Mouse (Mus musculus) hindbrain, embryonic 15.5 days (tissue): ENCODE results near the gene Nhsl2. TPM values are rescaled to one million over a fixed set of nuclear protein-coding genes. Genes with fewer than 3 reads are reported as not detected.

Experiments used
- ATAC-seq: fragments of 200-750 bp; cut with Nextera tagmentation; 2 replicates; pipeline ENCODE4 v1.8.0; 2017; ENCODE audit warnings: low read depth, moderate number of reproducible peaks, moderate TSS enrichment; ENCODE audit not compliant: low FRiP score
- H3K27ac ChIP-seq: fragments of 300-500 bp; sonication (generic); replicated peaks from 2 replicates; pipeline ENCODE4 v1.5.1; 2015; ENCODE audit warnings: mild to moderate bottlenecking, inconsistent platforms
- H3K27me3 ChIP-seq: fragments of 300-500 bp; sonication (generic); 2 replicates; pipeline ENCODE4 v1.6.1; 2015; ENCODE audit warnings: control low read depth, inconsistent platforms
- H3K36me3 ChIP-seq: fragments of 300-500 bp; sonication (generic); 2 replicates; pipeline ENCODE4 v1.6.1; 2015; ENCODE audit warnings: control low read depth, inconsistent platforms
- H3K4me1 ChIP-seq: fragments of 300-500 bp; sonication (generic); replicated peaks from 2 replicates; pipeline ENCODE4 v1.6.1; 2015; ENCODE audit warnings: control low read depth, inconsistent platforms
- H3K4me2 ChIP-seq: fragments of 300-500 bp; sonication (generic); 2 replicates; pipeline ENCODE4 v1.6.1; 2015; ENCODE audit warnings: moderate library complexity, mild to moderate bottlenecking, inconsistent platforms
- H3K4me3 ChIP-seq: fragments of 300-500 bp; sonication (generic); 2 replicates; pipeline ENCODE4 v1.5.1; 2015; ENCODE audit warnings: mild to moderate bottlenecking, inconsistent platforms
- H3K9ac ChIP-seq: fragments of 300-500 bp; sonication (generic); 2 replicates; pipeline ENCODE4 v1.6.1; 2015; ENCODE audit warnings: inconsistent platforms
- H3K9me3 ChIP-seq: fragments of 300-500 bp; sonication (generic); 2 replicates; pipeline ENCODE4 v1.6.1; 2016; ENCODE audit warnings: control low read depth, inconsistent platforms
- WGBS: fragments of 180-500 bp; shearing (Covaris S2); methylation state at CpG from one replicate; pipeline ENCODE4 v1.1.7; 2015; 5-methylcytosine and 5-hydroxymethylcytosine counted together
- polyA plus RNA-seq: library from polyadenylated mRNA; unstranded; fragments of >200 nt; fragmentation: Nextera tagmentation; extraction: Ambion mirVana; gene quantifications from 2 replicates; pipeline ENCODE4 v1.2.1, GENCODE M21; 2015

Nhsl2 gene
- polyA plus RNA-seq, 1 experiment from 2014 or later, result 6.4 TPM

- no peak overlapping the region for H3K9ac ChIP-seq
- peak; percentile 74; the same call in 1 of the 2 replicates for ATAC-seq
- H3K27me3 ChIP-seq, result no peaks in the 10 kb centered on the region; the same call in 1 of the 2 replicates
- 0 out of 2 replicates have a peak, but pooled peaks cover 4% of the 10 kb centered on the region for H3K4me1 ChIP-seq
- 69% methylated on average over 5 of the region's 5 CpGs for WGBS
- H3K36me3 ChIP-seq, result no peaks in the 10 kb centered on the region
- no peak overlapping the region for H3K4me3 ChIP-seq
- H3K27ac ChIP-seq, result no peak overlapping the region
- no peak overlapping the region for H3K4me2 ChIP-seq
- no peaks in the 10 kb centered on the region for H3K9me3 ChIP-seq
Measured at GRCm38 (mm10) chrX:102060243-102060642, 211.1 kb downstream of the Nhsl2 start.

- H3K4me3 ChIP-seq, result no peak overlapping the region
- WGBS, result 36% methylated on average over 2 of the region's 2 CpGs
- H3K27me3 ChIP-seq, result no peaks in the 10 kb centered on the region; the same call in 1 of the 2 replicates
Measured at GRCm38 (mm10) chrX:102060891-102061290, 211.7 kb downstream of the Nhsl2 start.

DNA sequence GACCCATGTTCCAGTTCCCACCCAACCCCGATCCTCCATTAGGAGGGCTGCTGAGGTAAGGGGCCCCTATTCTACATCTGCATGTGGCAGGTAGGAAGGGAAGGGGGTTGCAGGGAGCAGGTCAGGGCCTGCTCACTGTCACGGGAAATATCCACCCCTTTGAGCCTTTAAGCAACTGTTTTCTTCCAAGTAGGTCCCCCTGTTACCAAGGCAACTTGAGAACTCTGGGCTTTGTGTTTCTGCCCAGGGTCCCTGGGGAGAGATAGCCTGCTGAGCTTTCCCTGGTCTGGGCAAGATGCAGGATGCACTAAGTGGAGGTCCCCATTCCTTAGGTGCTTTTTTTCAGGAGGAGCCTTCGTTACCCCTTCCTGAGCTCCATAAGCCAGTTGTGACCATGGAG lies 214.9 kb downstream of the Nhsl2 start:
- 55% methylated on average over 3 of the region's 3 CpGs for whole genome bisulfite sequencing
- Histone ChIP-seq H3K9me3 (no peaks in the 10 kb centered on the region), H3K27me3 (no peaks in the 10 kb centered on the region; the same call in 1 of the 2 replicates), H3K27ac (no peak overlapping the region), H3K4me2 (no peak overlapping the region), H3K4me1 (peaks cover 19% of the 10 kb centered on the region), H3K9ac (no peak overlapping the region), H3K4me3 (no peak overlapping the region), H3K36me3 (no peaks in the 10 kb centered on the region)
- ATAC-seq, result no peak

More at GRCm38 (mm10) chrX:102060891-102061290, 211.7 kb downstream of the Nhsl2 start:
- Histone ChIP-seq H3K9ac (no peak overlapping the region), H3K4me2 (no peak overlapping the region), H3K27ac (no peak overlapping the region), H3K9me3 (no peaks in the 10 kb centered on the region), H3K36me3 (no peaks in the 10 kb centered on the region), H3K4me1 (peaks cover 10% of the 10 kb centered on the region)
- ATAC-seq, result no peak

- Histone ChIP-seq H3K9me3 (no peaks in the 10 kb centered on the region), H3K4me1 (peaks cover 19% of the 10 kb centered on the region), H3K4me3 (no peak overlapping the region), H3K27ac (no peak overlapping the region), H3K4me2 (no peak overlapping the region), H3K27me3 (no peaks in the 10 kb centered on the region; the same call in 1 of the 2 replicates), H3K9ac (no peak overlapping the region), H3K36me3 (no peaks in the 10 kb centered on the region)
- ATAC-seq, result no peak
- 49% methylated on average over 4 of the region's 4 CpGs for WGBS
Measured at GRCm38 (mm10) chrX:102065213-102065775, 216.1 kb downstream of the Nhsl2 start.

DNA sequence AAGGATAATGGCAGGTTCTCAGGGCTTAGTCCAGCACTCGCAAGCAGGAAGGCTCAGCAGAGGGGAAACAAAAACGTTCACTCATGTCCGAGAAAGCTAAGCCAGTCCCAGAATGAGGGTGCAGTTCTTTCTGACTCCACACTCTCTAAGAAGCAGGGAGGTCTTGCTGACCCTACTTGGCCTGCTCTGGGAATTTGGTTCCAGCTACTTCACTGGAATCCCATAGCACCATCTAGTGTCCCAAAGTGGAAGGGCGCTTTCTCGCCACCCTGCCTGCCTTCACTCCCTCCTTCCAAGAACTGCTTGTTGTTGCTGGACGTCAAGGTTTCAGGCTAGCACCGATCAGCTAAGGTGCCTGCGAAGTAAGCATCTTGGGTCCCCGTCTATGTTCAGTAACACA lies 216.9 kb downstream of the Nhsl2 start:
- no peak for ATAC-seq
- no peak overlapping the region for H3K4me3 ChIP-seq
- 18% methylated on average over 9 of the region's 9 CpGs for WGBS
- no peaks in the 10 kb centered on the region for H3K9me3 ChIP-seq
- peaks cover 19% of the 10 kb centered on the region for H3K4me1 ChIP-seq
- H3K27me3 ChIP-seq, result no peaks in the 10 kb centered on the region; the same call in 1 of the 2 replicates
- no peaks in the 10 kb centered on the region for H3K36me3 ChIP-seq
- no peak overlapping the region for H3K4me2 ChIP-seq
- no peak overlapping the region for H3K9ac ChIP-seq
- H3K27ac ChIP-seq, result no peak overlapping the region

DNA sequence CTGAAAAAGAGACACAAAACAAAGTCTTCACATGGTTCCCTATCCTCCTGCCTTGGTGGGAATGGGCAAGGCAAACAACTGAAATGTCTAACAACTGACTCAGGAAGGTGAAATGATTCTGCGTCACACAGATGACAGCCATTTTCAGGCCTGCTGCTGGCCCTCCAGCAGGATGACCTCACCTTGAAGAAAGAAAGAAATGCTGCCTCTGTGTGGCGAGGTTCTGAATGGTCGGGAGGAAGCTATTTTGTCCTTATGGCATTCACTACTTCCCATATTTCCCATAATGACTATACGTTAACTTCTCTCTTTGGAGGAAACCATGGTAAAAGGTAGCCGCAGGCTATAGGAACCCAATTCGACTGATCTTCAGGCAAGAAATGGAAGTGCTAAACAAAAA lies 217.9 kb downstream of the Nhsl2 start:
- Histone ChIP-seq H3K4me1 (peaks cover 22% of the 10 kb centered on the region), H3K9me3 (no peaks in the 10 kb centered on the region), H3K9ac (no peak overlapping the region), H3K27me3 (no peaks in the 10 kb centered on the region; the same call in 1 of the 2 replicates), H3K4me2 (no peak overlapping the region), H3K4me3 (no peak overlapping the region), H3K36me3 (no peaks in the 10 kb centered on the region), H3K27ac (no peak overlapping the region)
- WGBS, result 78% methylated on average over 6 of the region's 6 CpGs
- no peak for ATAC-seq

- WGBS, result 91% methylated on average over 23 of the region's 24 CpGs
Measured at GRCm38 (mm10) chrX:102068811-102069540, 219.8 kb downstream of the Nhsl2 start.

GRCm38 (mm10) chrX:102070591-102071471 lies 221.6 kb downstream of the Nhsl2 start, which contains the start of gene Rtl5:
TSS of gene Rtl5 (minus strand) at chrX:102071304.
- Histone ChIP-seq H3K27me3 (peaks cover 3% of the 10 kb centered on the region; the same call in 1 of the 2 replicates), H3K36me3 (no peaks in the 10 kb centered on the region), H3K4me2 (peak within 1 kb of the TSS; percentile 65), H3K4me1 (peaks cover 14% of the 10 kb centered on the region), H3K9me3 (no peaks in the 10 kb centered on the region), H3K27ac (peak within 1 kb of the TSS; percentile 82), H3K4me3 (peak within 1 kb of the TSS; percentile 58), H3K9ac (peak within 1 kb of the TSS; percentile 67)
- peak; percentile 95 for ATAC-seq
- WGBS, result 18% methylated on average over 60 of the region's 61 CpGs

More at GRCm38 (mm10) chrX:102068811-102069540, 219.8 kb downstream of the Nhsl2 start:
- Histone ChIP-seq H3K27me3 (peaks cover 3% of the 10 kb centered on the region; the same call in 1 of the 2 replicates), H3K4me1 (peaks cover 22% of the 10 kb centered on the region), H3K27ac (no peak overlapping the region), H3K9me3 (no peaks in the 10 kb centered on the region), H3K36me3 (no peaks in the 10 kb centered on the region), H3K4me2 (peak overlapping the region; percentile 65; the same call in 1 of the 2 replicates), H3K9ac (no peak overlapping the region), H3K4me3 (no peak overlapping the region)
- ATAC-seq, result no peak

- 27% methylated on average over 2 of the region's 2 CpGs for WGBS
Measured at GRCm38 (mm10) chrX:102071517-102071916, 222.3 kb downstream of the Nhsl2 start.

DNA sequence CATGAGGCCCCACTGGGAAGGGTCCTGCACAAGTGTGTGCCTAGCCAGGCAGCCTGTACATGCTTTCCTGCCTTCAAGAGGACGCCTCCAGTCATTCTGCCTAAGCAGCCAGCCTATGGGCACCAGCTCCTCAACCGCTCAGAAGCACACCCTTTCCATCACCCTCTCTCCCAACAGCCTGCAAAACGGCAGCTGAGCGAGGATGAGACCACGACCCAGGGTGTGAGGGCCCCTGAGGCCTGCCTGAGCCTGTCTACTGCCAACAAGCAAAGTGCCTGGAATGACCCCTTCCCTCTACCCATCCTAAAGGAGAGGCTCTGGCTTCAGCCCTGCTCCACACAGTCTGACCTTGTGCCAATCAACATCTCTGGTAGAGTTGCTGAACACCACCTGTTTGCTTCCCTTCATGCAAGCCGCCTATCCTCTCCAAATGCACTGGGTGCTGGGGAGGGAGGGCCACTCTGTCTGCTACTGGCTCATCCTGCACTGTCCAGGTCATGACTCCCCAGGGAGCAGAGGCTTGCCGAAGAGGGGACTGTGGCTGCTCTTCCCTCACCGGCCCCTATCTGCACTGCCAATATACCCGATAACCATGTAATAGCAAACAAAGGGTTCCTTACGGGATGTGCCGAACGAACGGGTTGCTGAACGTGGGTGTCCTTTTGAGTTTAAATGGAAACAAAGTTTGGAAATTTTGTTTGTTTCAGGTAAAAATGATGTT lies 224.6 kb downstream of the Nhsl2 start:
- Histone ChIP-seq H3K27ac (no peak overlapping the region), H3K9me3 (no peaks in the 10 kb centered on the region), H3K4me1 (0 out of 2 replicates have a peak, but pooled peaks cover 5% of the 10 kb centered on the region), H3K4me3 (no peak overlapping the region), H3K4me2 (no peak overlapping the region), H3K9ac (no peak overlapping the region), H3K27me3 (peaks cover 3% of the 10 kb centered on the region; the same call in 1 of the 2 replicates), H3K36me3 (no peaks in the 10 kb centered on the region)
- ATAC-seq, result no peak
- WGBS, result 64% methylated on average over 14 of the region's 14 CpGs

More at GRCm38 (mm10) chrX:102071517-102071916, 222.3 kb downstream of the Nhsl2 start:
- peak overlapping the region; percentile 82 for H3K27ac ChIP-seq
- H3K9ac ChIP-seq, result peak overlapping the region; percentile 67
- ATAC-seq, result peak; percentile 6
- H3K4me2 ChIP-seq, result peak overlapping the region; percentile 65
- no peaks in the 10 kb centered on the region for H3K9me3 ChIP-seq
- H3K36me3 ChIP-seq, result no peaks in the 10 kb centered on the region
- peak overlapping the region; percentile 58 for H3K4me3 ChIP-seq
- H3K27me3 ChIP-seq, result peaks cover 3% of the 10 kb centered on the region; the same call in 1 of the 2 replicates
- 0 out of 2 replicates have a peak, but pooled peaks cover 12% of the 10 kb centered on the region for H3K4me1 ChIP-seq

GRCm38 (mm10) chrX:102074435-102074834 lies 225.2 kb downstream of the Nhsl2 start:
- Histone ChIP-seq H3K27me3 (peaks cover 3% of the 10 kb centered on the region; the same call in 1 of the 2 replicates), H3K4me2 (no peak overlapping the region), H3K27ac (no peak overlapping the region), H3K36me3 (no peaks in the 10 kb centered on the region), H3K9me3 (no peaks in the 10 kb centered on the region), H3K4me1 (0 out of 2 replicates have a peak, but pooled peaks cover 5% of the 10 kb centered on the region), H3K4me3 (no peak overlapping the region), H3K9ac (no peak overlapping the region)
- ATAC-seq, result no peak
- WGBS, result 49% methylated on average over 5 of the region's 5 CpGs
